Mouse (Mus musculus) kidney, postnatal 36 days (tissue): ENCODE data around the gene Apba3.
A peak's percentile ranks its signal among the peaks of the same experiment; 100 is the strongest.

Source experiments
- DNase-seq, 2 experiments: peaks; one replicate each; pipeline ENCODE4 v3.0.0; 2021 to 2022; ENCODE audit warnings: mixed read lengths in 2 of 2

The Apba3 gene

DNA sequence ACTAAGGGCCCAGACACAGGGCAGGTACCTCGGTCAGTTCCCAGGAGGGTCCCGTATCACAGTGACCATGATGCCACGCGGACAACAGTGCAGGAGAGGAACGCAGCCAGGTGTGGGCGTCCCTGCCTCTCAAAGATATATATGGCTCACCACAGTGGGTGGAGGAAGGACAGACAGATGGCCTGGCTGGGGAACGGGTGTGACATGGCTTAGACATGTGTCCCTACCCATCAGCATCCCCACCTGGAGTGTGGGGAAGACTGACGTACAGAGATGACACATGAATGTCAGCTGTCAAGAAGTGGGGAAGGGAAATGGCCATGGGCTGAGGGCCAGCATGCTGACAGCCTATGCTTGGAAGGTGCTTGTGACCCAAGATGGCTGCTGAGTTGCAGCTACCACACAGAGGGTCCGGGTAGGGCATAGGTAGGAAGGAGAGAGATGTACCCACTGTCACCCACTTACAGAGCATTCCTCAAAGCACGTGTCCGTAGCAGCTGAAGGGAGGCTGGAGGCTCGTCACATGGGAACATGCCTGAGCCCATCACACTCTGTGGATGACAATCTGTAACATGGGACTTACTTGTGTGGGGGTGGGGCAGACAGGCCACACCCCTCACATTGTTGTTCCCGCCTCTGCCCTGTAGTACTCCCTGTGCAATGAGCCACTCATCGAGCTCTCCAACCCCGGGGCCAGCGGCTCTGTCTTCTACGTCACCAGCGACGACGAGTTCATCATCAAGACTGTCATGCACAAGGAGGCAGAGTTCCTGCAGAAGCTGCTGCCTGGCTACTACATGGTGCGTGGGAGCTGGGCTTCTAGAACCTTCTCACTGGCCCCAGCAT is 40.3 kb downstream of the Apba3 start:
- no peak for DNase-seq

GRCm38 (mm10) chr10:81309571-81309970 is 42.8 kb downstream of the Apba3 start:
- DNase-seq, result no peak

DNA sequence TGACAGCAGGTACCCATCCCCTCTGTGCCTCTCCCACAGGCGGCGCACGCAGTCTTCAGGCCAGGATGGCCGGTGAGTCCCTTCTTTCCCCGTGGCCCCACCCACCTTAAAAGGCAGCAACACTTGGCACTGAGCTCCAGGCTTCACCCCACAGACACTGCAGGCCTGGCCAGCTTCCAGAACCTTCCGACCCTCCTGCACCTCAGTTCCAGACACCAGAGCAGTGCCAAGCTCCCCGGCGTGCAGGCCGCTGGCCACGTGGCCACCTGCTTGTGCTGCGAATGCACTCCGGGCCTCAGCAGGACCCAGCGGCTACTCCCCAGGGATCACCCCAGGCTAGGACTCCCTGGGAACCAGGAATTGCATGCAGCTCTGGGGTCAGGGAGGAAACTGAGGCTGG is 46.8 kb downstream of the Apba3 start:
- no peak for DNase-seq

GRCm38 (mm10) chr10:81314201-81314600 is 47.4 kb downstream of the Apba3 start:
- no peak for DNase-seq

DNA sequence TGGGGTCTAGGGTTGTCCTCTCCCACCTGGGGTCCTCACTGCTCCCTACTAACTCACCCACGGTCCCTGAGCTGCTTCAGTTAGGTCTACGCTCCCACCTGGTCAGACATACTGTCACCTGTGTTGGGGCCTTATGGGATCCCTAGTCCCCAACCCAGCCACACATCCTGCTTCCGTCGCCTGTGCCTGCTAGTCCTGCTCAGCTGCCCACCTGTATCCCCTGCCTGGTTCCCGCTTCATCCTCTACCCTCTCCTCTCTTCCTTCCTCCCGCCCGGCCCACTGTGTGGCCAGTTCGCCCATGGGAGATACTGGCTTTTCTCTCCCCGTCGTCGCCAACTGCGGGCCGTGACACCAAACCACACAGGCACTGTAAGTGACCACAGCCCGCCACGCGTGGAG is 48.8 kb downstream of the Apba3 start:
- DNase-seq, result no peak

GRCm38 (mm10) chr10:81316338-81317060 is 49.7 kb downstream of the Apba3 start:
- peak in 1 of 2 experiments; percentile 69 for DNase-seq

GRCm38 (mm10) chr10:81317273-81317672 is 50.5 kb downstream of the Apba3 start:
- DNase-seq, result peak; percentile 75 to 80

GRCm38 (mm10) chr10:81318589-81319329 is 52.0 kb downstream of the Apba3 start:
- peak in 1 of 2 experiments; percentile 63 for DNase-seq

GRCm38 (mm10) chr10:81319330-81319699 is 52.6 kb downstream of the Apba3 start:
- DNase-seq, result peak in 1 of 2 experiments; percentile 52

DNA sequence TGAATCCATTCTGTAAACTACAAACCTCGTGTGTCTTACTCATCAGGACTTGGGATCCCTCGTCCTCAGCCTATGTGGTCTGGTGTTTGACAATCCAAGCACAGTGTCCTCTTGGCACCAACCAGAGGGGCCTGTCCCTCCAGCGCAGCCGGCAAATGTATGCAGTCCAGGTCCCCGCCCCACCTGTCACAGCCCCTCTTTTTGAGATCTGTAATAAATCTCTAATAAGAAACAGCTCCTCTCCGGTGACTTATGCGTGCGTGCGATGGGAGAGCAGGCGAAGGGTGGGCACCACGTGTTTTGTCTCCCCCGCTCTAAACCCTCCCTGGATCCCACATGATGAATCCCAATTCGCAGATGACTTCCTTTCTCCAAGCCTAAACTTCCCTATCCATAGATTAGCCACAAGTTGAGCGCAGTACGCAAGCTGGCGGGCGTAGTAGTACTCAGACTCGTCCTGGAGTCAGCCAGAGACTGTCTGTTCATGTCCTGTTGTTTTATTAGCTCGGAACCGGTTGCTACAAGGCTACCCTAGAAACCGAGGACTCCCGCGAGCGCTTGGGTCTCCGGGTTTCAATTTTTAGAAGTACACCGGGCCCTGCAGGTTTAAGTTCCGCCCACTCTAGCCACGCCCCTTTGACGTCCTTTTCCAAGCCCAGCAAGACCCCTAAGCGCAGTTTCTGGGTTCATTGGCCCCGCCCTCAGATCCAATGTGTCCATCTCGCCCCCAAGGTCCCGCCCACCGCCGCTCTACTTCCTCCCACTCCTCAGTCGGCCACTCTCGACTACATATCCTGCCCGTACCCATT is 53.2 kb downstream of the Apba3 start:
- peak in 1 of 2 experiments; percentile 97 for DNase-seq

GRCm38 (mm10) chr10:81320550-81321347 is 54.0 kb downstream of the Apba3 start, which contains the start of gene Cactin:
TSS of gene Cactin (plus strand) at chr10:81321103.
- DNase-seq, result peak; percentile 99 to 100

- no peak for DNase-seq
These were observed 54.7 kb downstream of the Apba3 start for GRCm38 (mm10) chr10:81321436-81321835.

- no peak for DNase-seq
These were observed 55.7 kb downstream of the Apba3 start for GRCm38 (mm10) chr10:81322444-81322843.
